Mouse (Mus musculus) embryonic facial prominence, embryonic 13.5 days (tissue): Measurements from ENCODE around the gene Pik3r2. TPM values are rescaled to one million over a fixed set of nuclear protein-coding genes. Genes with fewer than 3 reads are reported as not detected.

Experiments used
- ATAC-seq: fragments of 200-750 bp; cut with Nextera tagmentation; 2 replicates; pipeline ENCODE4 v1.8.0; 2017; ENCODE audit warnings: low read depth; ENCODE audit not compliant: insufficient number of reproducible peaks, insufficient read depth, low FRiP score, low TSS enrichment
- H3K27ac ChIP-seq: fragments of 300-500 bp; sonication (generic); 2 replicates; pipeline ENCODE4 v1.5.1; 2015; ENCODE audit warnings: moderate library complexity, mild to moderate bottlenecking, inconsistent platforms
- H3K27me3 ChIP-seq: fragments of 300-500 bp; sonication (generic); 2 replicates; pipeline ENCODE4 v1.6.1; 2015; ENCODE audit warnings: mild to moderate bottlenecking, inconsistent platforms
- H3K36me3 ChIP-seq: fragments of 300-500 bp; sonication (generic); 2 replicates; pipeline ENCODE4 v1.6.1; 2015; ENCODE audit warnings: mild to moderate bottlenecking, inconsistent platforms
- H3K4me1 ChIP-seq: fragments of 300-500 bp; sonication (generic); 2 replicates; pipeline ENCODE4 v1.6.1; 2015; ENCODE audit warnings: inconsistent platforms
- H3K4me2 ChIP-seq: fragments of 300-500 bp; sonication (generic); 2 replicates; pipeline ENCODE4 v1.6.1; 2015; ENCODE audit warnings: moderate library complexity, mild to moderate bottlenecking, inconsistent platforms
- H3K4me3 ChIP-seq: fragments of 300-500 bp; sonication (generic); 2 replicates; pipeline ENCODE4 v1.5.1; 2015; ENCODE audit warnings: mild to moderate bottlenecking, inconsistent platforms
- H3K9ac ChIP-seq: fragments of 300-500 bp; sonication (generic); 2 replicates; pipeline ENCODE4 v1.6.1; 2015; ENCODE audit warnings: mild to moderate bottlenecking, inconsistent platforms
- H3K9me3 ChIP-seq: fragments of 300-500 bp; sonication (generic); 2 replicates; pipeline ENCODE4 v1.6.1; 2016; ENCODE audit warnings: inconsistent platforms
- WGBS: fragments of 180-500 bp; shearing (Covaris S2); methylation state at CpG from one replicate; pipeline ENCODE4 v1.1.7; 2015; ENCODE audit warnings: mixed read lengths; 5-methylcytosine and 5-hydroxymethylcytosine counted together
- polyA plus RNA-seq: library from polyadenylated mRNA; unstranded; fragments of >200 nt; fragmentation: Nextera tagmentation; extraction: Ambion mirVana; gene quantifications from 2 replicates; pipeline ENCODE4 v1.2.1, GENCODE M21; 2015

Gene Pik3r2
- polyA plus RNA-seq, 1 experiment from 2014 or later = 76.8 TPM

GRCm38 (mm10) chr8:70745691-70746220, 30.8 kb downstream of the Pik3r2 start:
- Histone ChIP-seq H3K27ac (no peak overlapping the region), H3K4me2 (no peak overlapping the region), H3K36me3 (no peaks in the 10 kb centered on the region), H3K4me3 (no peak overlapping the region), H3K27me3 (peaks cover 87% of the 10 kb centered on the region), H3K9me3 (no peaks in the 10 kb centered on the region), H3K9ac (no peak overlapping the region), H3K4me1 (peaks cover 17% of the 10 kb centered on the region)
- no peak for ATAC-seq
- 59% methylated on average over 19 of the region's 19 CpGs for WGBS

GRCm38 (mm10) chr8:70744806-70745205, 31.7 kb downstream of the Pik3r2 start:
- ATAC-seq = no peak
- Histone ChIP-seq H3K27ac (no peak overlapping the region), H3K36me3 (no peaks in the 10 kb centered on the region), H3K9me3 (no peaks in the 10 kb centered on the region), H3K4me2 (no peak overlapping the region), H3K27me3 (peaks cover 95% of the 10 kb centered on the region), H3K9ac (no peak overlapping the region), H3K4me3 (no peak overlapping the region), H3K4me1 (peaks cover 17% of the 10 kb centered on the region)
- WGBS = 55% methylated on average over 11 of the region's 11 CpGs

- Histone ChIP-seq H3K27ac (no peak overlapping the region), H3K4me2 (peak overlapping the region; percentile 53), H3K9ac (peak overlapping the region; percentile 58), H3K27me3 (peaks cover 91% of the 10 kb centered on the region), H3K4me3 (peak overlapping the region; percentile 32), H3K36me3 (no peaks in the 10 kb centered on the region), H3K4me1 (peaks cover 17% of the 10 kb centered on the region), H3K9me3 (no peaks in the 10 kb centered on the region)
- WGBS = 2% methylated on average over 48 of the region's 48 CpGs
- 0 out of 2 replicates have a peak, but pooled peaks have one; percentile 21 for ATAC-seq
Measured at GRCm38 (mm10) chr8:70743656-70744590, 32.6 kb downstream of the Pik3r2 start.

GRCm38 (mm10) chr8:70742981-70743655, 33.4 kb downstream of the Pik3r2 start:
- H3K27ac ChIP-seq = no peak overlapping the region
- peak overlapping the region; percentile 44; the same call in 1 of the 2 replicates for H3K9ac ChIP-seq
- H3K36me3 ChIP-seq = no peaks in the 10 kb centered on the region
- no peaks in the 10 kb centered on the region for H3K9me3 ChIP-seq
- no peak for ATAC-seq
- H3K27me3 ChIP-seq = peaks cover 90% of the 10 kb centered on the region
- H3K4me1 ChIP-seq = peaks cover 17% of the 10 kb centered on the region
- peak overlapping the region; percentile 32 for H3K4me3 ChIP-seq
- peak overlapping the region; percentile 53 for H3K4me2 ChIP-seq
- WGBS = 1% methylated on average over 38 of the region's 38 CpGs

GRCm38 (mm10) chr8:70742176-70742575, 34.3 kb downstream of the Pik3r2 start:
- Histone ChIP-seq H3K36me3 (no peaks in the 10 kb centered on the region), H3K4me3 (no peak overlapping the region), H3K9me3 (no peaks in the 10 kb centered on the region), H3K27ac (no peak overlapping the region), H3K9ac (no peak overlapping the region), H3K27me3 (peaks cover 90% of the 10 kb centered on the region), H3K4me2 (no peak overlapping the region), H3K4me1 (peaks cover 17% of the 10 kb centered on the region)
- ATAC-seq = no peak
- WGBS = 60% methylated on average over 11 of the region's 11 CpGs

GRCm38 (mm10) chr8:70741661-70742060, 34.9 kb downstream of the Pik3r2 start:
- no peak overlapping the region for H3K4me3 ChIP-seq
- H3K4me2 ChIP-seq = no peak overlapping the region
- H3K9ac ChIP-seq = no peak overlapping the region
- H3K27ac ChIP-seq = no peak overlapping the region
- WGBS = 49% methylated on average over 5 of the region's 5 CpGs
- H3K4me1 ChIP-seq = peaks cover 17% of the 10 kb centered on the region
- H3K27me3 ChIP-seq = peaks cover 89% of the 10 kb centered on the region
- ATAC-seq = no peak
- H3K9me3 ChIP-seq = no peaks in the 10 kb centered on the region
- H3K36me3 ChIP-seq = no peaks in the 10 kb centered on the region

GRCm38 (mm10) chr8:70738211-70738610, 38.3 kb downstream of the Pik3r2 start:
- H3K27me3 ChIP-seq = peaks cover 54% of the 10 kb centered on the region

GRCm38 (mm10) chr8:70737705-70738104, 38.8 kb downstream of the Pik3r2 start:
- Histone ChIP-seq H3K27me3 (peaks cover 49% of the 10 kb centered on the region), H3K4me2 (no peak overlapping the region), H3K27ac (no peak overlapping the region), H3K36me3 (no peaks in the 10 kb centered on the region), H3K4me1 (no peaks in the 10 kb centered on the region), H3K9me3 (no peaks in the 10 kb centered on the region), H3K4me3 (no peak overlapping the region), H3K9ac (no peak overlapping the region)
- ATAC-seq = no peak
- 67% methylated on average over 5 of the region's 5 CpGs for WGBS

More at GRCm38 (mm10) chr8:70738211-70738610, 38.3 kb downstream of the Pik3r2 start:
- no peak overlapping the region for H3K4me3 ChIP-seq
- H3K27ac ChIP-seq = no peak overlapping the region
- H3K4me1 ChIP-seq = peaks cover 4% of the 10 kb centered on the region
- no peaks in the 10 kb centered on the region for H3K36me3 ChIP-seq
- H3K9ac ChIP-seq = no peak overlapping the region
- 58% methylated on average over 3 of the region's 3 CpGs for WGBS
- H3K4me2 ChIP-seq = no peak overlapping the region
- no peak for ATAC-seq
- no peaks in the 10 kb centered on the region for H3K9me3 ChIP-seq

GRCm38 (mm10) chr8:70730956-70731355, 45.6 kb downstream of the Pik3r2 start:
- Histone ChIP-seq H3K36me3 (no peaks in the 10 kb centered on the region), H3K4me2 (no peak overlapping the region), H3K4me1 (peaks cover 9% of the 10 kb centered on the region), H3K4me3 (no peak overlapping the region), H3K27me3 (peaks cover 64% of the 10 kb centered on the region), H3K9me3 (no peaks in the 10 kb centered on the region), H3K9ac (no peak overlapping the region), H3K27ac (no peak overlapping the region)
- WGBS = 88% methylated on average over 4 of the region's 4 CpGs
- no peak for ATAC-seq

- no peaks in the 10 kb centered on the region for H3K36me3 ChIP-seq
- H3K9me3 ChIP-seq = no peaks in the 10 kb centered on the region
- peak overlapping the region; percentile 37 for H3K4me3 ChIP-seq
- peak overlapping the region; percentile 63 for H3K4me2 ChIP-seq
- no peak overlapping the region for H3K27ac ChIP-seq
- peak overlapping the region; percentile 52; the same call in 1 of the 2 replicates for H3K9ac ChIP-seq
- ATAC-seq = no peak
- whole genome bisulfite sequencing = 3% methylated on average over 34 of the region's 34 CpGs
- H3K4me1 ChIP-seq = peaks cover 11% of the 10 kb centered on the region
- H3K27me3 ChIP-seq = peaks cover 70% of the 10 kb centered on the region
Measured at GRCm38 (mm10) chr8:70729808-70730475, 46.6 kb downstream of the Pik3r2 start.

- no peak overlapping the region for H3K4me3 ChIP-seq
- no peak for ATAC-seq
- no peaks in the 10 kb centered on the region for H3K9me3 ChIP-seq
- no peak overlapping the region for H3K9ac ChIP-seq
- peaks cover 11% of the 10 kb centered on the region for H3K4me1 ChIP-seq
- H3K27me3 ChIP-seq = peaks cover 60% of the 10 kb centered on the region
- no peak overlapping the region for H3K27ac ChIP-seq
- no peak overlapping the region for H3K4me2 ChIP-seq
- 44% methylated on average over 11 of the region's 11 CpGs for WGBS
- H3K36me3 ChIP-seq = no peaks in the 10 kb centered on the region
Measured at GRCm38 (mm10) chr8:70726721-70727120, 49.8 kb downstream of the Pik3r2 start.
